Mouse (Mus musculus) yolk sac, embryonic 10.5 days (tissue): Measurements from ENCODE around the gene Brd2.
A peak's percentile ranks its signal among the peaks of the same experiment; 100 is the strongest.

Source experiments
- DNase-seq: peaks from one replicate; pipeline ENCODE4 v3.0.0-alpha.2; 2017; ENCODE audit warnings: low spot score

Gene Brd2

GRCm38 (mm10) chr17:34110309-34110708 lies 12.1 kb downstream of the Brd2 start:
- DNase-seq = no peak

GRCm38 (mm10) chr17:34109806-34110195 lies 12.6 kb downstream of the Brd2 start:
- no peak for DNase-seq

DNA sequence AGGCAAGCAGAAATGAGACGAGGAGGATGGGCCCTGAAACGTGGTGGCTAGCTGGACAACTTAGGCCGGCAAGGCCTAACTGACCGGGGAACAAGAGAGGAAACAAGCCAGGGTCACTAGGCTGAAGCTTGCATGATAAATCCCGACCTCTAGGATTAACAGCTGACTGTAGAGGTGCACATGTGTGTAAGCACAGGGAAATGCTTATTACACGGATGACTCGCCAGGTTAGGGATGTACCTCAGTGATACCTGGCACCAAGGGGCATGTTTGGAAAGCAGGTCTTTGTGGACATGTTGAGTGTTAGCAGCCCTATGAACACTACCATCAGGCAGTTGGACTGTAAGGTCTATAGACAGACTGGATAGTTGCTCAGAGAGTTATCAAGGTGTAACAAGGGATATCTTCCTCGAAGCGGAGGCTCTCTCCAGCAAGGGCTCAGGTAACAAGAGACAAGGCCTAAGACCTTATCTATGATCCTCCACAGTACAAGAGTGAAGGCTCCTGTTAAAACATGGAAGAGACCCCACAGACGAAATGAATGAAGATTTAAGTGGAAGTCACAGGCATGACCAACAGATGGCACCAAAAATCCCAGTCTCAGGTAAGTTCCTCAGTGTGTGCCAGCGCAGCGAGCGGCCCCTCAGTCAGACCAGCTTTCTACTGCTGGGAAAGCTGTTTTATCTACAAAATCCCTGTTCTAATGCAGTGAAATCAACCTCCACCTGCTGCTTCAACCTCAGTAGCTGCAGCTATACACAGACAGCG lies 13.2 kb downstream of the Brd2 start:
- no peak for DNase-seq

DNA sequence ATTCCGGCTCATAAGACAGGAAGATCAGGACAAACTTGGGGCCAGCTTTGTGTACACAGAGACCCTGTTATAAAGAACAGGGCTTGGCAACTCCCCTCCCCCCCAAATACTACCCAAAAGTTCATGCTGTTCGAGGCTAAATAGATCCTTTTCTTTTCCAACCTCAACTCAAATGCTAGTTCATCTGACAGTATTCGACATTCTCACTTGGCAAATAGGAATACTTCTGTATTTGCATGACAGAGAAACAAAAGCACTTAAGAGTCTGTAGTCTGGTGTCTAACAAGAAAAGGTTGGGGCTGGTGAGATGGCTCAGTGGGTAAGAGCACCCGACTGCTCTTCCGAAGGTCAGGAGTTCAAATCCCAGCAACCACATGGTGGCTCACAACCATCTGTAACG lies 14.0 kb downstream of the Brd2 start:
- DNase-seq = no peak

DNA sequence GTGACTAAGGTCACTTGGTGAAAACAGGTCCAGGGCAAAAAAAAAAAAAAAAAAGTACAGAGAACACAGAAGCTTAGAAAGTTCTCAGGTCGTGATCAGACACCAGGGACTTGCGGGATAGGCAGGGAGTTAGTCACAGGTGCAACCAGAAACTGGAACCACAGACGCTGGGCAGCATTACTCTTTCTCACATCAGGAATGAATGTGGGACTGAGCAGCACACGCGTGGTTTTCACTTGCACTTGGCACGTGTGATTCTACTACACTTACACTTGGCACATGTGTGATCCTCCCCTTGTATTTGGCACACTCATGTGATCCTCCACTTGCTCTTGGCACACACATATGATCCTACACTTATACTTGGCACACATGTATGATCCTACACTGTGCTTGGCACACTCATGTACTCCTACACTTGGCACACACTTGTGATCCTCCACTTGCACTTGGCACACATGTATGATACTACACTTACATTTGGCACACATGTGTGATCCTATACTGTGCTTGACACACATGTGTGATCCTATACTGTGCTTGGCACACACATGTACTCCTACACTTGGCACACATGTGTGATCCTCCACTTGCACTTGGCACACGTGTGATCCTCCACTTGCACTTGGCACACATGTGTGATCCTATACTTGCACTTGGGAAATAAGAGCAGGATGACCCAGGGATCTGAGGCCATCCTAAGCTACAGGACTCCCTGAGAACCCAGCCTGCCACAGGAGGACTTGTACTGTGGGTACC lies 15.1 kb downstream of the Brd2 start:
- DNase-seq = no peak

DNA sequence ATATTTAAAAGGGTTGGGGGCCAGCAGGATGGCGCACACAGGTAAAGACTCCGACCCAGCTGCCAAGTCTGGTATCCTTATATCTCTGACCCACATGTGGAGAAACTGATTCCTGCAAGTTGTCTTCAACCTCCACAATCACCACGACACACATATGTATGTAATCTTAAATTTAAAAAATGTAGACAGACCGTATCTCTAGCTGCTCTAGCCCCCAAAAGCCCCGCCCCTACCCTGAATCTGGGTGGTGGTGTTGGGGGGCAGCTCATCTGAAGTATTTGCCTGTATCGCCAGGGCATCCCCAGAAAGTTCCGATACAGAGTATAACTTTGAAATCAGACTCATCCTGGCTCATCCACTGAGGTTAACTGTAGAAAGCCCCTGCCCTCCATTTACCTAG lies 15.9 kb downstream of the Brd2 start:
- DNase-seq = no peak

GRCm38 (mm10) chr17:34104804-34105203 lies 17.6 kb downstream of the Brd2 start:
- DNase-seq = no peak

- DNase-seq = no peak
Observed at GRCm38 (mm10) chr17:34102831-34103230, 19.6 kb downstream of the Brd2 start.

GRCm38 (mm10) chr17:34101604-34102032 lies 20.8 kb downstream of the Brd2 start:
- DNase-seq = peak; percentile 78

GRCm38 (mm10) chr17:34101185-34101584 lies 21.2 kb downstream of the Brd2 start:
- no peak for DNase-seq

DNA sequence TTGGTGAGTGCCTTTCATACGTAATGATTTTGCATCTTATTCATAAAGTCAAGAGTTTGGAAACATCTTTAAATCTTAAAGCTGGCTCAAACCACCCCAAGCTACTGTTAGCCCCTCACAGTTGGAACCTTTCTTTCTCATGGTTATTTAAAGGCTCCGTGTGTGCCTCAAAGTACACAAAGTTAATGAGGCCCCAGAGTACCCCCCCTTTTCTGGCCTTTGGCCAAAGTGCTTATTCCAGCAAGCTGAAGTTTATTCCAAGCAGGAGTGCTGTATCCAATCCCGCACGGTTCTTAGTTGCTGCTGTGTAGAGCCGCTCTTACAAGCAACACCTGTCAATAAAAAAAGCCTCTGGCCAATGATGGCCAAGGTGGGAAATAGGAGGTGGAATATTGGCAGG lies 22.9 kb downstream of the Brd2 start:
- DNase-seq = no peak

DNA sequence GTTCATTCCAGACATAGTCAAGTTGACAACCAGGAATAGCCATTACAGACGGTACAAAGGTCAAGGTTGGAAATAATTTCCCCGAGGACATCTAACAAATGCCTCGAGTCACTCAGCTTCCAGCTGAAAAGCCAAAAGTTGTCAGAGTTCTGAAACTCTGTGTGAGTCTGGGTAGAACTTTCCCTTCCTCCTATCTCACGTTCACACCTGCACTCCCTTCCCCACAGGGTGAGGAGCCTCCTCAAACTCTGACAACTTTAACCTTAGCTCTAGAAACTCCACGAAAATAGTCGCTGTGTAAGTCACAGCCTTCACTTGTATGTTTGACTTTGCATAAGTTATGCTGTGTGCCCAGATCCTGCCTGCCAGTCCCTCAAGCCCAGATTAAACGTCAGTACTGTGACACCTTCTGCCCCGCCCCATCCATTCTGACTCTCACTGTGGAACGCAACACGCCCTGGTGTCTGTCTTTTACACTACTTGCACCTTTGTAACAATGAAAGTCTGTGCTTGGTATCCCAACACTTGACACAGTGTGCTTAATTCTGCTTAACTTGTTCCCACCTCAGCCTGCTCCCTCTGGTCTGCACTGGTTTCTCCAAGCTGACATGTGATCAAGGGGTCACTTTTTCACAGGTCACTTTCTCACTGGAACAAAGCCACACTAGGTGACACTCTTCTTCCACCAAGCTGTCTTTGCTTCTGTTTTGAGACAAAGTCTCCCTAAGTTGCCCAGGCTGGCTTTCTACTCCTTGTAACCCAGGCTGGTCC lies 23.5 kb downstream of the Brd2 start:
- DNase-seq = no peak

DNA sequence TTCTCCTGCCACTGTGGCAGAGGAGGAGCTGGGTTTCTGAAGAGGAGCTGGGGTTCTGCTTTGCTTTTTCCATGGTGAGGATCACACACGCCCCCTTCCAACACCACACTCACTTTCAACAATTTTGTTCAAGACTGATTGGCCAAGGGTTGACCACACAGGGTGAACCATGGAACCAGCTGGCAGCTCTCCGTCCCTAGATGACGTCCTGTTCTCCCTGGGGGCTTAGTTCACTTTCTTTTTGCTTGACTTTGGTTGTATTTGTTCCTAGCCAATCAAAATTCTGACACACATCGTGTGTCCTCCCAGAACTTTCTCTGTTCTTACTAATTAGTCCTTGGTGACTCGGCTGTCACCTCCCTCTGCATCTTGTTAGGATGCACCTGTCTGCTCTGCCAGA lies 25.2 kb downstream of the Brd2 start:
- DNase-seq = no peak

DNA sequence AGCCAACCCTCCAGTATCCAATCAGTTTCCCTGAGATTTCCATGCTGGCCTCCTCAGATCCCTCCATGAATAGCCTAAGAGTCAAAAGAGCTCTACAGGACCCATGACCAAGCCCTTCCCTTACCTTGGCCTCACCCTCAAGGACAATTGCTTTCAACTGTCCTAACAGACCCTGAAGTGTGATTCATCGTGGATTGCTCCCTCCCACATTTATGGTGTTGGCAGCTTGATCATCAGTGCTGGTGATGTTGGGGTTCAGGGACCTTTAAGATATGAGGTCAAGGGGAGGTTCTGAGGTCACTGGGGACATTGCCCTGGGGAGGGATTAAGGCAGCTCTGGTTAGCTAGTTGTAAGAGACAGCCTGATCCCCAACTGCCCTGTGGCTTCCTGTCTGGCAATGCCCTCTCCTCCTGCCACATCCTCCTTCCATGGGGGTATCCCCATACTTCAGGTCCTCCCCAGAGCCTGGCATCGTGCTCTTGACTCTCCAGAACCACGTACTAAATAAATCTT lies 25.9 kb downstream of the Brd2 start:
- DNase-seq = no peak

GRCm38 (mm10) chr17:34094283-34095035 lies 28.0 kb downstream of the Brd2 start:
- no peak for DNase-seq

- peak; percentile 81 for DNase-seq
Observed at GRCm38 (mm10) chr17:34093199-34093874, 29.1 kb downstream of the Brd2 start.

DNA sequence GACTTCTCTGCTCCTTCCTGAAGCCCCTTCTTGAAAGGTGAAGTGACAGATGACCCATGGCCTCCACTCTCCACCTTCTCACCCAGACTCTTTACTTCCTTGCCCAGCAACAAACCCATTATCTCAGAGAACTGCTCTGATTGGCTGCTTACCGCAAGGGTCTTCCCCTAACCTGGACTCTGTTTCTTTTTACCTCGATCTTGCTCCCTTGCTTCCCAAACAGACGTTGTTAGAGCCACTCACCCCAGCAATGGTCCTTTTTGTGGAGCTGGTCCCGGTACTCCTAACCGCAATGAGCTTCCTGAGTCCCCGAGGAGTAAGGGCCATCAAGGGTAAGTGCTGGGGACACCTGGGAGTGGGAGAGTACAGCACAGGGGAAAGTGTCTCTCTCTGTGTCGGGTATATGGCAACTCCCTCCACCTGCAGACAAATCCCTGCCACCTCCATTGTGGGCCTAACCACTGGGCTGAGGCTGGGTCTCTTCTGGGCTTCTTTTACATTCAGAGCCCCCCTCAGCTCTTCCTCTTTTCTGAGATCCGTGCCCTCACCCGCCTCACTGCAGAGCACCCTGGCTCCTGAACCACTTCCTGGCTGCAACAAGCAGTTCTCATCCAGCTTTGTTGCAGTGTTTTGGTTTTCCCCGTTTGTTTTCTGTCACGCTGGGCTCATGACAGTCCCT lies 30.1 kb downstream of the Brd2 start, which contains the start of gene H2-Oa:
TSS of gene H2-Oa (plus strand) at position 144 of the 679 bp plus-strand sequence.
- no peak for DNase-seq

DNA sequence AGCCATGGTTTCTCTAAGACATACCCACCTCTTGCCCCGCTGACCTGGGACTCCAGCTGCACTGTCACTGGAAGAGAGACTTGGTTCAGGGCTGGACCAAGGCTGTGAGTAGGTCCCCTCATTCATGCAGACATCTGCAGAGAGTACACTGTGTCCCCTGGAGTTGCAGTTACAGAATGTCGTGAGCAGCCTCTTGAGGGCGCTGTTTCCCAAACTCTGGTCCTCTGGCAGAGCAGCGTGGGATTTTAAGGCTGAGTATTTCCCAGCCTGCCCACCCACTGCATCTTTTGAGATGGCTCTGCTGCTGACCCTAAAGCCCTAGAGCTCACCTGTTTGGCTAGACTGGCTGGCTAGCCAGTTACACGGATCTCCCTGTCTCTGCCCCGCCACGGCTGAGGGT lies 31.5 kb downstream of the Brd2 start:
- no peak for DNase-seq

DNA sequence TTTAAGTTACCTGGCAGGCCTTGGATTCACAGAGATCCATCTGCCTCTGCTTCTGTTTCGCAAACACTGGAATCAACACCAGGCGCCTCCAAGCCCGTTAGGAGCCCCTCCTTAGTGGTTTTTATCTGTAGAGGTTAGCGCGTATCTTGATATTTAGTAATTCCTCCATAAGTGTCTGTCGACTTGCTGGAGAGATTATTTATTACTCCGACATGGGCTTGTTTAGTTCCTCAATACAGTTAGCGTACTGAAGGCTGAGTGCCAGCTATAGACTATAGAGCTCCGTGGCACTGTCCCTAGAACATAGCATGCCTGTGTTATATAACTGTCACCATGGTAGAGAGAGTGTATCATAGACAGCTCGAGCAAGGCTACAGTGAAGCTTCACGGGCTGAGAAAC lies 34.3 kb downstream of the Brd2 start:
- no peak for DNase-seq

DNA sequence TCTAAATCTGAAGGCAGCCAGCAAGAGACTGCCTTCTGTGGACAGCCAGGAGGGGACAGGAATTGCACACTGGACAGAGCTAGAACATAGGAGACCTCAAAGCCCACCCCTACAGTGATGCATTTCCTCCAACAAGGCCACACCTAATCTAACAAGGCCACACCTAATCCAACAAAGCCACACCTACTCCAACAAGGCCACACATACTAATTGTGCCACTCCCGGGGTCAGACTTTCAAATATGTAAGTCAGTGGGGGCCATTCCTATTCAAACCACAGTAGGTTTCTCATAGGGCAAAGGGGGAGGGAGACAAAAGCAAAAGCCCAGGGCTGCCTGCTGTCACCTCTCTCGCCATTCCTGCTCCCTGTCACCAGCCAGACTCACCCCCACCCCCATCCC lies 35.0 kb downstream of the Brd2 start:
- DNase-seq = no peak

DNA sequence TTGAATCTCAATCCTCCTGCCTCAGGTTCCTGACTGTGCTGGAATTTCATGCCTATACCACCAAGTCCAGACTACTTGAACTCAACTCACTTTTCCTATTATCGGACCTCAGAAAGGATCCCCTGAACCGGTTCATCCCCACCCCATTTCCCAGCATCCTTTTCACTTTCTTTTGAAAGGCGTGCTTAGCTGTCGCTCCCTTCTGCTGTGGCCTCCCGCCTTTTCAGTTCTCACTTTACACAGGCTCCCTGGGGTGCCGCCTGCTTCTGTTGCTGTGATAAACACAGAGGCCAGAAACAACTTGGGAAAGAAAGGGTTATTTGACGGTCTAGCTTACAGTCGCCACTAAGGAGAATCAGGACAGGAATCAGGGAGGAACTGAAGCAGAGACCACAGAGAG lies 39.3 kb downstream of the Brd2 start:
- DNase-seq = no peak
